Mouse (Mus musculus) liver, adult 2 months (tissue): ENCODE measurements around the gene Gm17428.

ENCODE experiments used
- CTCF ChIP-seq: fragments of 200-500 bp; IDR thresholded peaks from 2 replicates; pipeline ENCODE4 v1.5.1; 2011; ENCODE audit warnings: low read depth, low read length, control low read depth
- POLR2A ChIP-seq: fragments of 200-500 bp; IDR thresholded peaks from 2 replicates; pipeline ENCODE4 v1.6.1; 2011; ENCODE audit warnings: low read length, control low read depth; ENCODE audit not compliant: insufficient read depth; ENCODE audit errors: extremely low read depth

GRCm38 (mm10) chr14:55001938-55002686, 25.4 kb downstream of the Gm17428 start:
- no peak for TF ChIP-seq POLR2A
- no peak for TF ChIP-seq CTCF
